Mouse (Mus musculus): ENCODE measurements at regions not wholly inside any gene's neighbourhood (a gene's known extent, or its start where the extent isn't known, plus 50 kb on each side); places are given as distances from the start of the nearest gene placed in this dataset.

DNA sequence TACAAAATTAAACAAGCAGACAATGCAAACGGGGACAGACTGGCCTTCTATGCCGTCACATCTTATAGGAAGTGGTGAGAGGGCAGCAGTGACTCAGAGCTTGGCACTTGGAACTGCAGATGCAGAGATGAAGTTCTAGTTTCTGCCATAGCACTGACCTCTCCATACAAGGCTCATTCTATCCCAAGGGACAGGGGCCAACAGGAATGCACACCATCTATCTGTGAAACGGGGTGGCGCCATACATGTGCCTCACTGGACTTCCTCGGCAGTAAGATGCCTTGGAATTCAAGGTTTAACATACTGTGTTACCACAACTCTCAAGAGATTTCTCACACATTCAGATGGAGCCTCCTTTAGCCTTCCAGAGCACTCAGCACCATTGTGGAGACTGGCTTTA, 495.6 kb upstream of the Pkn2 start:
- TF ChIP-seq CTCF (conservative IDR thresholded peaks at IDR 0.05; ENCODE audit: low read length), result no peak
- no peak for TF ChIP-seq POU5F1 (IDR thresholded peaks at IDR 0.05; ENCODE audit: borderline replicate concordance, low read length)
- no peak for TF ChIP-seq NANOG (IDR thresholded peaks at IDR 0.05; ENCODE audit: borderline replicate concordance, low read length)
